Mouse (Mus musculus) lung, embryonic 15.5 days (tissue): ENCODE data around the gene Ifitm10. TPM values are rescaled to one million over a fixed set of nuclear protein-coding genes. Genes with fewer than 3 reads are reported as not detected.
A peak's percentile ranks its signal among the peaks of the same experiment; 100 is the strongest.
"Not testable (repeated sequence)": the region's sequence is repeated elsewhere in the genome, so short reads cannot be mapped to it uniquely, and the experiment has no call there.

Experiments used
- ATAC-seq: fragments of 200-750 bp; cut with Nextera tagmentation; 2 replicates; pipeline ENCODE4 v1.8.0; 2017; ENCODE audit warnings: moderate number of reproducible peaks, borderline replicate concordance; ENCODE audit not compliant: low FRiP score, low TSS enrichment; ENCODE audit errors: extremely low read depth
- H3K27ac ChIP-seq: fragments of 300-500 bp; sonication (generic); 2 replicates; pipeline ENCODE4 v1.5.1; 2015; ENCODE audit warnings: moderate library complexity, mild to moderate bottlenecking, inconsistent platforms
- H3K27me3 ChIP-seq: fragments of 300-500 bp; sonication (generic); 2 replicates; pipeline ENCODE4 v1.6.1; 2015; ENCODE audit warnings: inconsistent platforms
- H3K36me3 ChIP-seq: fragments of 300-500 bp; sonication (generic); 2 replicates; pipeline ENCODE4 v1.6.1; 2015; ENCODE audit warnings: inconsistent platforms
- H3K4me1 ChIP-seq: fragments of 300-500 bp; sonication (generic); 2 replicates; pipeline ENCODE4 v1.6.1; 2015; ENCODE audit warnings: inconsistent platforms
- H3K4me2 ChIP-seq: fragments of 300-500 bp; sonication (generic); 2 replicates; pipeline ENCODE4 v1.6.1; 2015; ENCODE audit warnings: inconsistent platforms, mild to moderate bottlenecking, moderate library complexity
- H3K4me3 ChIP-seq: fragments of 300-500 bp; sonication (generic); 2 replicates; pipeline ENCODE4 v1.5.1; 2015; ENCODE audit warnings: mild to moderate bottlenecking, inconsistent platforms
- H3K9ac ChIP-seq: fragments of 300-500 bp; sonication (generic); 2 replicates; pipeline ENCODE4 v1.6.1; 2015; ENCODE audit warnings: inconsistent platforms
- H3K9me3 ChIP-seq: fragments of 300-500 bp; sonication (generic); 2 replicates; pipeline ENCODE4 v1.6.1; 2016; ENCODE audit warnings: inconsistent platforms
- WGBS: fragments of 180-500 bp; shearing (Covaris S2); methylation state at CpG from one replicate; pipeline ENCODE4 v1.1.7; 2015; 5-methylcytosine and 5-hydroxymethylcytosine counted together
- polyA plus RNA-seq: library from polyadenylated mRNA; unstranded; fragments of >200 nt; fragmentation: Nextera tagmentation; extraction: Ambion mirVana; gene quantifications from 2 replicates; pipeline ENCODE4 v1.2.1, GENCODE M21; 2015

The Ifitm10 gene
- polyA plus RNA-seq, 1 experiment from 2014 or later = 5.7 TPM

DNA sequence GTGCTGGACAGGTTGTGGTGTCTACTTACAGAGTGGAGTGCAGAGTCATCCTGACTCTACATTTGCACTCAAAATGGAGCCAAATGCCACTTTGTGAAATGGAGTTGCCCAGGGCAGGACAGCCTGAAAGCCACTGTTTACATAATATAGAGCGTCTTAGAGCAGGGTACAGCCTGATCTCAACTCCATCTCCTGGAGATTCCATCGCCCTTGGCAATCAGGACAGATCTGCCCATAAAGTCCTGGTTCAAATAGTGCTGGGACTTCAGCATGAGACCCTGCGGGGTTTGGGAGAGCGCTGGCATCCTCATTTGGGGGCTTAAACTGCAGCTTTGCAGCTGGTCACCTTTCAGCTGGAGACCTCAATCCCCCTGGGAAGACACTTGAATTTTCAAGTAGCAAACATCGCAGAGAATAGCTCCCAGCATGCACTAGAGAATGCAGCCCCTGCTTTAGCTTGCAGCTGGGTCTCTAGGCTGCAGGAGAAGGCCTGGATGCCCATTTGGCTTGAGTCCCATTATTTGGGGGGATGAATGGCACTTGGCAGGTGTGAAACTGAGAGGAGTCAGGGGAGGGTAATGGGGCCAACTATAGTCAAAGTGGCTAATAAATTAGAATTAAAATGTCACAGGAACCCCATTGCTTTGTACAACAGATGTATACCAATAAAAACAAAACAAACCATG, 58.8 kb downstream of the Ifitm10 start:
- Histone ChIP-seq H3K36me3 (no peaks in the 10 kb centered on the region), H3K9me3 (no peaks in the 10 kb centered on the region), H3K4me1 (peaks cover 7% of the 10 kb centered on the region), H3K27ac (no peak overlapping the region), H3K27me3 (no peaks in the 10 kb centered on the region), H3K4me2 (no peak overlapping the region), H3K4me3 (no peak overlapping the region), H3K9ac (no peak overlapping the region)
- ATAC-seq = no peak
- WGBS = 44% methylated on average over 5 of the region's 5 CpGs

GRCm38 (mm10) chr7:142303929-142304328, 69.6 kb downstream of the Ifitm10 start:
- not testable (repeated sequence) for H3K4me2 ChIP-seq, H3K27ac ChIP-seq, H3K9ac ChIP-seq, H3K36me3 ChIP-seq, H3K4me3 ChIP-seq, H3K4me1 ChIP-seq, H3K9me3 ChIP-seq, ATAC-seq, H3K27me3 ChIP-seq
- WGBS = 81% methylated on average over 1 of the region's 1 CpGs

GRCm38 (mm10) chr7:142303249-142303648, 70.3 kb downstream of the Ifitm10 start, which contains the start of gene Krtap5-4:
Gene Krtap5-4 (plus strand): TSS chr7:142303549.
- H3K4me2 ChIP-seq = no peak within 1 kb of the TSS
- 19% methylated on average over 3 of the region's 3 CpGs for WGBS
- H3K36me3 ChIP-seq = no peaks in the 10 kb centered on the region
- ATAC-seq = no peak
- no peaks in the 10 kb centered on the region for H3K9me3 ChIP-seq
- H3K4me1 ChIP-seq = no peaks in the 10 kb centered on the region
- no peak within 1 kb of the TSS for H3K27ac ChIP-seq
- no peaks in the 10 kb centered on the region; the same call in 1 of the 2 replicates for H3K27me3 ChIP-seq
- no peak within 1 kb of the TSS for H3K4me3 ChIP-seq
- no peak within 1 kb of the TSS for H3K9ac ChIP-seq

- H3K9ac ChIP-seq, H3K4me2 ChIP-seq, H3K4me1 ChIP-seq, H3K36me3 ChIP-seq, ATAC-seq, H3K9me3 ChIP-seq, H3K27me3 ChIP-seq, H3K27ac ChIP-seq, H3K4me3 ChIP-seq: not testable (repeated sequence)
Measured at GRCm38 (mm10) chr7:142297018-142297417, 76.5 kb downstream of the Ifitm10 start, which contains the start of gene Krtap5-1. Gene Krtap5-1 (minus strand): TSS chr7:142297118.

GRCm38 (mm10) chr7:142296108-142296507, 77.4 kb downstream of the Ifitm10 start:
- H3K4me3 ChIP-seq, H3K4me2 ChIP-seq, H3K9ac ChIP-seq, H3K36me3 ChIP-seq, H3K9me3 ChIP-seq, ATAC-seq, H3K4me1 ChIP-seq, H3K27ac ChIP-seq, H3K27me3 ChIP-seq: not testable (repeated sequence)
- WGBS = 10% methylated on average over 4 of the region's 4 CpGs

GRCm38 (mm10) chr7:142295418-142295817, 78.1 kb downstream of the Ifitm10 start:
- Histone ChIP-seq H3K9ac (no peak overlapping the region), H3K27ac (no peak overlapping the region), H3K36me3 (no peaks in the 10 kb centered on the region)

DNA sequence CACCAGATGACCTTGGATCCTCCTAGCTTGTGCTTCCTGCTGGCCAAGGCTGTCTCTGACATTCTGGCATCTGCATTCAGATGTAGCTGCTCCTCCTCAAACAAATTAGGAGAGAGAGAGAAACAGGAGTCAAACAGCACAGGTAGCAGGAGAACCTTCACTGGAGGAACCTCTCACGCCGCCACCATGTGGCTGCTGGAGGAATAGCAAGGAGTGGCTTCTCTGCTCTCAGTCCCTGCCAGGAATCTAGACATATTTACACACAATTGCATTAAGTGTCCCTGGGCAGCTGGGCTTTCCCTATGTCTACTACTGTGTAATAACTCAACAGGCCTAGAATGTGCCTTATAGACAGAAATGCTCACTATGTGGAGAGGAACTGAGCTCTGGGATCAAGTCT, 79.7 kb downstream of the Ifitm10 start:
- not testable (repeated sequence) for H3K4me3 ChIP-seq, H3K9ac ChIP-seq, H3K27ac ChIP-seq, H3K4me2 ChIP-seq, H3K4me1 ChIP-seq, ATAC-seq, H3K27me3 ChIP-seq, H3K9me3 ChIP-seq, H3K36me3 ChIP-seq
- 0% methylated on average over 2 of the region's 2 CpGs for WGBS

More at GRCm38 (mm10) chr7:142295418-142295817, 78.1 kb downstream of the Ifitm10 start:
- Histone ChIP-seq H3K9me3 (no peaks in the 10 kb centered on the region), H3K4me2 (no peak overlapping the region), H3K4me3 (no peak overlapping the region), H3K4me1 (no peaks in the 10 kb centered on the region), H3K27me3 (no peaks in the 10 kb centered on the region)
- ATAC-seq = no peak

- ATAC-seq, H3K27ac ChIP-seq, H3K4me3 ChIP-seq, H3K36me3 ChIP-seq, H3K27me3 ChIP-seq, H3K4me2 ChIP-seq, H3K9ac ChIP-seq, H3K9me3 ChIP-seq: not testable (repeated sequence)
- 41% methylated on average over 9 of the region's 9 CpGs for WGBS
- peaks cover 16% of the 10 kb centered on the region for H3K4me1 ChIP-seq
Measured at GRCm38 (mm10) chr7:142285910-142286612, 87.5 kb downstream of the Ifitm10 start.

GRCm38 (mm10) chr7:142285130-142285835, 88.3 kb downstream of the Ifitm10 start:
- WGBS = 15% methylated on average over 23 of the region's 23 CpGs
- Histone ChIP-seq H3K9ac (no peak overlapping the region; the same call in 1 of the 2 replicates), H3K27me3 (no peaks in the 10 kb centered on the region), H3K36me3 (no peaks in the 10 kb centered on the region), H3K4me3 (peak overlapping the region; percentile 50), H3K9me3 (no peaks in the 10 kb centered on the region), H3K27ac (peak overlapping the region; percentile 92; the same call in 1 of the 2 replicates), H3K4me1 (peaks cover 16% of the 10 kb centered on the region), H3K4me2 (peak overlapping the region; percentile 87)
- peak; percentile 51; the same call in 1 of the 2 replicates for ATAC-seq

- Histone ChIP-seq H3K27ac (peak overlapping the region; percentile 92), H3K4me1 (peaks cover 16% of the 10 kb centered on the region), H3K9ac (peak overlapping the region; percentile 61), H3K4me3 (peak overlapping the region; percentile 50), H3K27me3 (no peaks in the 10 kb centered on the region), H3K9me3 (no peaks in the 10 kb centered on the region), H3K36me3 (no peaks in the 10 kb centered on the region), H3K4me2 (peak overlapping the region; percentile 87)
- 0% methylated on average over 19 of the region's 19 CpGs for WGBS
- ATAC-seq = peak; percentile 79
Measured at GRCm38 (mm10) chr7:142284615-142285080, 88.9 kb downstream of the Ifitm10 start.

GRCm38 (mm10) chr7:142284023-142284591, 89.4 kb downstream of the Ifitm10 start:
- Histone ChIP-seq H3K9ac (peak overlapping the region; percentile 61), H3K36me3 (no peaks in the 10 kb centered on the region), H3K27ac (peak overlapping the region; percentile 92), H3K4me2 (peak overlapping the region; percentile 87), H3K27me3 (no peaks in the 10 kb centered on the region), H3K4me3 (peak overlapping the region; percentile 50), H3K4me1 (peaks cover 16% of the 10 kb centered on the region), H3K9me3 (no peaks in the 10 kb centered on the region)
- ATAC-seq = peak; percentile 84
- WGBS = under 1% methylated on average over 38 of the region's 38 CpGs
